ENCODE assay signal across 8 mouse cellular contexts in genomic region chr10:44004221-44004751, GRCm38 (mm10).
DNase-seq lines count a peak whose midpoint lies in the region; ATAC-seq and TF ChIP-seq lines count a peak whose summit lies in the region.

No protein-coding gene starts in this region.

- WGBS in forebrain, embryonic 10.5 days: 0% methylated on average over 33 of the region's 33 CpGs
- 1% methylated on average over 33 of the region's 33 CpGs for WGBS in hindbrain, embryonic 13.5 days
- under 1% methylated on average over 31 of the region's 33 CpGs for WGBS in limb, embryonic 14.5 days
- WGBS in midbrain, postnatal 0 days: 1% methylated on average over 33 of the region's 33 CpGs

- H3K27ac ChIP-seq in ES-E14 (ENCODE audit: insufficient read depth, low read depth, low read length, poor library complexity, severe bottlenecking): no peak overlapping the region
- no peak overlapping the region for H3K27ac ChIP-seq in forebrain, embryonic 10.5 days
- H3K27ac ChIP-seq in hindbrain, embryonic 13.5 days: no peak overlapping the region
- H3K27ac ChIP-seq in limb, embryonic 14.5 days (replicated peaks; ENCODE audit: low read depth, low read length): no peak overlapping the region
- no peak overlapping the region for H3K27ac ChIP-seq in midbrain, postnatal 0 days (ENCODE audit: low read depth, low read length)

- peak overlapping the region; percentile 55; the same call in 1 of the 2 replicates for H3K9ac ChIP-seq in ES-E14 (ENCODE audit: insufficient read depth, low read depth, low read length, poor library complexity, severe bottlenecking)
- H3K9ac ChIP-seq in hindbrain, embryonic 13.5 days: no peak overlapping the region
- peak overlapping the region; percentile 49 for H3K9ac ChIP-seq in limb, embryonic 14.5 days (ENCODE audit: low read depth, low read length, severe bottlenecking)
- H3K9ac ChIP-seq in midbrain, postnatal 0 days (replicated peaks; ENCODE audit: low read length, poor library complexity, severe bottlenecking): no peak overlapping the region

- no peaks in the 10 kb centered on the region for H3K36me3 ChIP-seq in ES-E14 (ENCODE audit: control insufficient read depth, insufficient read depth, low read length, poor library complexity, severe bottlenecking)
- H3K36me3 ChIP-seq in forebrain, embryonic 10.5 days (replicated peaks): no peaks in the 10 kb centered on the region
- H3K36me3 ChIP-seq in hindbrain, embryonic 13.5 days: no peaks in the 10 kb centered on the region
- no peaks in the 10 kb centered on the region for H3K36me3 ChIP-seq in limb, embryonic 14.5 days (ENCODE audit: control insufficient read depth, insufficient read depth, low read length)
- H3K36me3 ChIP-seq in midbrain, postnatal 0 days (ENCODE audit: insufficient read depth, low read length): no peaks in the 10 kb centered on the region

- in situ Hi-C loops in ES-E14 (cut with MboI; ENCODE audit: low sequenced_read_pairs in 2 of 2, unreplicated experiment in 2 of 2): no loop called here

- H3K4me1 ChIP-seq in ES-E14 (ENCODE audit: control insufficient read depth in 2 of 2, insufficient read depth in 2 of 2, low read length in 2 of 2, poor library complexity in 1 of 2): no peaks in the 10 kb centered on the region; a peak in 1 of 4 replicates
- H3K4me1 ChIP-seq in forebrain, embryonic 10.5 days: peaks cover 39% of the 10 kb centered on the region
- H3K4me1 ChIP-seq in hindbrain, embryonic 13.5 days (replicated peaks): peaks cover 27% of the 10 kb centered on the region
- H3K4me1 ChIP-seq in limb, embryonic 14.5 days (ENCODE audit: control insufficient read depth, insufficient read depth, low read length): peaks cover 18% of the 10 kb centered on the region
- peaks cover 7% of the 10 kb centered on the region; the same call in 1 of the 2 replicates for H3K4me1 ChIP-seq in midbrain, postnatal 0 days (ENCODE audit: insufficient read depth, low read length)

- H3K27me3 ChIP-seq in forebrain, embryonic 10.5 days (ENCODE audit: poor library complexity, severe bottlenecking): peaks cover 82% of the 10 kb centered on the region
- peaks cover 89% of the 10 kb centered on the region for H3K27me3 ChIP-seq in hindbrain, embryonic 13.5 days
- H3K27me3 ChIP-seq in limb, embryonic 14.5 days (ENCODE audit: control insufficient read depth, insufficient read depth, low read length): peaks cover 46% of the 10 kb centered on the region
- peaks cover 42% of the 10 kb centered on the region for H3K27me3 ChIP-seq in midbrain, postnatal 0 days (ENCODE audit: insufficient read depth, low read length)

- peak; percentile 17 to 62 for DNase-seq in adrenal gland, adult (ENCODE audit: inconsistent age in 2 of 2, low spot score in 1 of 2)
- DNase-seq in adrenal gland, adult 8-10 months: no peak
- DNase-seq in ES-E14 (ENCODE audit: low read depth, low spot score): no peak
- peak; percentile 23 for DNase-seq in forebrain, embryonic 10.5 days (ENCODE audit: extremely low spot score, low spot score)
- no peak for DNase-seq in limb, embryonic 14.5 days (ENCODE audit: low spot score)
- no peak for DNase-seq in midbrain, postnatal 0 days (ENCODE audit: low spot score)
- DNase-seq in layer of hippocampus, adult 9-10 months (ENCODE audit: low spot score): no peak

- TF ChIP-seq CTCF in midbrain, postnatal 0 days (IDR thresholded peaks at IDR 0.05): no peak

- peak overlapping the region; percentile 69 for H3K4me2 ChIP-seq in hindbrain, embryonic 13.5 days
- H3K4me2 ChIP-seq in limb, embryonic 14.5 days (replicated peaks; ENCODE audit: low read depth, low read length, severe bottlenecking): peak overlapping the region; percentile 57
- peak overlapping the region; percentile 53 for H3K4me2 ChIP-seq in midbrain, postnatal 0 days (ENCODE audit: low read depth, low read length, poor library complexity, severe bottlenecking)

- 0 out of 2 replicates have a peak, but pooled peaks have one; percentile 8 for ATAC-seq in hindbrain, embryonic 13.5 days (ENCODE audit: low FRiP score)
- no peak for ATAC-seq in limb, embryonic 14.5 days (ENCODE audit: low FRiP score, low read depth)
- ATAC-seq in midbrain, postnatal 0 days (ENCODE audit: low FRiP score): no peak

- no peaks in the 10 kb centered on the region for H3K9me3 ChIP-seq in ES-E14 (ENCODE audit: control insufficient read depth, insufficient read depth, low read depth, low read length)
- H3K9me3 ChIP-seq in forebrain, embryonic 10.5 days: no peaks in the 10 kb centered on the region
- no peaks in the 10 kb centered on the region for H3K9me3 ChIP-seq in hindbrain, embryonic 13.5 days
- H3K9me3 ChIP-seq in limb, embryonic 14.5 days (ENCODE audit: control insufficient read depth, low read length): no peaks in the 10 kb centered on the region
- no peaks in the 10 kb centered on the region for H3K9me3 ChIP-seq in midbrain, postnatal 0 days (ENCODE audit: low read length)

- peak overlapping the region; percentile 65 to 68 for H3K4me3 ChIP-seq in ES-E14 (ENCODE audit: insufficient read depth in 1 of 2, low read depth in 1 of 2, low read length in 2 of 2, poor library complexity in 1 of 2, severe bottlenecking in 1 of 2)
- peak overlapping the region; percentile 56 for H3K4me3 ChIP-seq in forebrain, embryonic 10.5 days
- H3K4me3 ChIP-seq in hindbrain, embryonic 13.5 days: peak overlapping the region; percentile 50
- H3K4me3 ChIP-seq in limb, embryonic 14.5 days (replicated peaks; ENCODE audit: low read length): peak overlapping the region; percentile 50
- peak overlapping the region; percentile 38 for H3K4me3 ChIP-seq in midbrain, postnatal 0 days (ENCODE audit: low read depth, low read length)

- no peak for TF ChIP-seq POLR2A in limb, embryonic 14.5 days (IDR thresholded peaks at IDR 0.05; ENCODE audit: borderline replicate concordance, extremely low read depth, insufficient read depth, insufficient read length)

TF ChIP-seq in ES-E14, 5 proteins besides CTCF, POLR2A, EP300 and RAD21:
- TF ChIP-seq ZC3H11A (IDR thresholded peaks at IDR 0.05; ENCODE audit: borderline replicate concordance, low read depth, low read length): no peak
- no peak for TF ChIP-seq ZNF384 (IDR thresholded peaks at IDR 0.05; ENCODE audit: low read depth, low read length)
- no peak for TF ChIP-seq MAFK (IDR thresholded peaks at IDR 0.05; ENCODE audit: insufficient read depth, low read depth, low read length)
- no peak for TF ChIP-seq CHD2 (IDR thresholded peaks at IDR 0.05; ENCODE audit: low read depth, low read length)
- no peak for TF ChIP-seq HCFC1 (IDR thresholded peaks at IDR 0.05; ENCODE audit: borderline replicate concordance, insufficient read depth, low read length)

Comparison
In these comparisons a context has a peak if more than half of its experiments do, and no peak if none do; other contexts are left out.
1. DNase-seq: peak in adrenal gland, adult (2 of 2) and forebrain, embryonic 10.5 days (single experiment); none in adrenal gland, adult 8-10 months (single experiment), ES-E14 (single experiment), limb, embryonic 14.5 days (single experiment), midbrain, postnatal 0 days (single experiment) and layer of hippocampus, adult 9-10 months (single experiment).
2. H3K9ac ChIP-seq: peak in ES-E14 (single experiment) and limb, embryonic 14.5 days (single experiment); none in hindbrain, embryonic 13.5 days (single experiment) and midbrain, postnatal 0 days (single experiment).
3. Peak in every context shown above with its lines, with median percentiles within 50 percentile points of each other: H3K4me3 ChIP-seq and H3K4me2 ChIP-seq.